Mouse (Mus musculus) ES-Bruce4 (cell line): ENCODE data around the gene Trmt5.

Source experiments
- CTCF ChIP-seq: IDR thresholded peaks from one replicate; pipeline ENCODE4 v1.8.1; 2011; ENCODE audit warnings: low read depth, low read length
- EP300 ChIP-seq: IDR thresholded peaks from 2 replicates; pipeline ENCODE4 v1.6.1; 2011; ENCODE audit warnings: low read depth, low read length; ENCODE audit not compliant: insufficient read depth
- POLR2A ChIP-seq: IDR thresholded peaks from one replicate; pipeline ENCODE4 v1.8.1; 2011; ENCODE audit warnings: low read length; ENCODE audit not compliant: insufficient read depth

GRCm38 (mm10) chr12:73324742-73325141 lies 38.2 kb upstream of the Trmt5 start:
- peak; percentile 31 for TF ChIP-seq CTCF
- no peak for TF ChIP-seq POLR2A
- no peak for TF ChIP-seq EP300
